Mouse (Mus musculus): ENCODE measurements around the gene Tmc8.
"Not testable (repeated sequence)": the region's sequence is repeated elsewhere in the genome, so short reads cannot be mapped to it uniquely, and the experiment has no call there.

Gene Tmc8

GRCm38 (mm10) chr11:117772352-117772751, 9.5 kb upstream of the Tmc8 start:
- no peak for DNase-seq (ENCODE audit: low read depth, low spot score)

- no peak for DNase-seq (ENCODE audit: low read depth, low spot score)
These were observed 7.0 kb upstream of the Tmc8 start for GRCm38 (mm10) chr11:117774925-117775324.

GRCm38 (mm10) chr11:117775540-117775939, 6.3 kb upstream of the Tmc8 start:
- DNase-seq (ENCODE audit: low read depth, low spot score): no peak

- no peak for DNase-seq (ENCODE audit: low read depth, low spot score)
These were observed 5.6 kb upstream of the Tmc8 start for GRCm38 (mm10) chr11:117776085-117776792.

GRCm38 (mm10) chr11:117777111-117777510, 4.8 kb upstream of the Tmc8 start:
- DNase-seq (ENCODE audit: low read depth, low spot score): no peak

GRCm38 (mm10) chr11:117778031-117778430, 3.8 kb upstream of the Tmc8 start:
- no peak for DNase-seq (ENCODE audit: low read depth, low spot score)

GRCm38 (mm10) chr11:117778851-117779433, 2.9 kb upstream of the Tmc8 start:
- DNase-seq (ENCODE audit: low read depth, low spot score): no peak

GRCm38 (mm10) chr11:117779434-117780198, 2.3 kb upstream of the Tmc8 start:
- DNase-seq (ENCODE audit: low read depth, low spot score): peak; percentile 76

- no peak for DNase-seq (ENCODE audit: low read depth, low spot score)
These were observed 1.7 kb upstream of the Tmc8 start for GRCm38 (mm10) chr11:117780199-117780515.

GRCm38 (mm10) chr11:117780582-117781111, 1.2 kb upstream of the Tmc8 start:
- peak; percentile 98 for DNase-seq (ENCODE audit: low read depth, low spot score)

- peak; percentile 90 for DNase-seq (ENCODE audit: low read depth, low spot score)
These were observed 566 bp upstream of the Tmc8 start for GRCm38 (mm10) chr11:117781199-117781821.

GRCm38 (mm10) chr11:117782705-117783034, 794 bp downstream of the Tmc8 start:
- peak; percentile 51 for DNase-seq (ENCODE audit: low read depth, low spot score)

GRCm38 (mm10) chr11:117783089-117783488, 1.2 kb downstream of the Tmc8 start:
- DNase-seq (ENCODE audit: low read depth, low spot score): peak; percentile 89

- peak; percentile 58 for DNase-seq (ENCODE audit: low read depth, low spot score)
These were observed 1.9 kb downstream of the Tmc8 start for GRCm38 (mm10) chr11:117783683-117784309.

GRCm38 (mm10) chr11:117786294-117786693, 4.4 kb downstream of the Tmc8 start:
- DNase-seq (ENCODE audit: low read depth, low spot score): peak; percentile 86

- not testable (repeated sequence) for DNase-seq (ENCODE audit: low read depth, low spot score)
These were observed 6.6 kb downstream of the Tmc8 start for GRCm38 (mm10) chr11:117788481-117788880.

GRCm38 (mm10) chr11:117790286-117790685, 8.4 kb downstream of the Tmc8 start:
- peak; percentile 78 for DNase-seq (ENCODE audit: low read depth, low spot score)

- DNase-seq (ENCODE audit: low read depth, low spot score): peak; percentile 79
These were observed 9.0 kb downstream of the Tmc8 start for GRCm38 (mm10) chr11:117790703-117791440.

- no peak for DNase-seq (ENCODE audit: low read depth, low spot score)
These were observed 9.5 kb downstream of the Tmc8 start for GRCm38 (mm10) chr11:117791441-117791761.

GRCm38 (mm10) chr11:117792281-117792888, 10.5 kb downstream of the Tmc8 start:
- peak; percentile 97 for DNase-seq (ENCODE audit: low read depth, low spot score)

All from A20 (cell line).